Mouse (Mus musculus) cerebellum, adult 9-11 months (tissue): ENCODE results near the gene Fibcd1.
A peak's percentile ranks its signal among the peaks of the same experiment; 100 is the strongest.

Experiments
- DNase-seq: peaks from one replicate; pipeline ENCODE4 v3.0.0; 2022

Gene Fibcd1

GRCm38 (mm10) chr2:31857180-31857579 lies 11.4 kb upstream of the Fibcd1 start:
- DNase-seq, result no peak

- no peak for DNase-seq
Observed at GRCm38 (mm10) chr2:31855991-31856390, 10.2 kb upstream of the Fibcd1 start.

GRCm38 (mm10) chr2:31850141-31850540 lies 4.3 kb upstream of the Fibcd1 start:
- no peak for DNase-seq

GRCm38 (mm10) chr2:31847908-31848307 lies 2.1 kb upstream of the Fibcd1 start:
- DNase-seq, result peak; percentile 57

- DNase-seq, result no peak
Observed at GRCm38 (mm10) chr2:31846692-31847660, 1.2 kb upstream of the Fibcd1 start.

GRCm38 (mm10) chr2:31845512-31845895 lies 301 bp downstream of the Fibcd1 start:
- no peak for DNase-seq

- DNase-seq, result no peak
Observed at GRCm38 (mm10) chr2:31844729-31845136, 1.1 kb downstream of the Fibcd1 start.

- no peak for DNase-seq
Observed at GRCm38 (mm10) chr2:31838868-31839267, 6.9 kb downstream of the Fibcd1 start.

GRCm38 (mm10) chr2:31836985-31837384 lies 8.8 kb downstream of the Fibcd1 start:
- no peak for DNase-seq

- no peak for DNase-seq
Observed at GRCm38 (mm10) chr2:31836091-31836490, 9.7 kb downstream of the Fibcd1 start.

GRCm38 (mm10) chr2:31828311-31828825 lies 17.4 kb downstream of the Fibcd1 start:
- no peak for DNase-seq

- DNase-seq, result peak; percentile 43
Observed at GRCm38 (mm10) chr2:31827877-31828276, 17.9 kb downstream of the Fibcd1 start.

GRCm38 (mm10) chr2:31826094-31827085 lies 19.4 kb downstream of the Fibcd1 start:
- peak; percentile 71 for DNase-seq

GRCm38 (mm10) chr2:31825469-31825911 lies 20.3 kb downstream of the Fibcd1 start:
- peak; percentile 63 for DNase-seq

GRCm38 (mm10) chr2:31823933-31824730 lies 21.7 kb downstream of the Fibcd1 start:
- peak; percentile 50 for DNase-seq

GRCm38 (mm10) chr2:31822524-31823371 lies 23.1 kb downstream of the Fibcd1 start:
- DNase-seq, result peak; percentile 65

- DNase-seq, result peak; percentile 67
Observed at GRCm38 (mm10) chr2:31815367-31815766, 30.4 kb downstream of the Fibcd1 start.

- DNase-seq, result no peak
Observed at GRCm38 (mm10) chr2:31814699-31815098, 31.1 kb downstream of the Fibcd1 start.

- no peak for DNase-seq
Observed at GRCm38 (mm10) chr2:31813641-31814040, 32.2 kb downstream of the Fibcd1 start.

- no peak for DNase-seq
Observed at GRCm38 (mm10) chr2:31811086-31811958, 34.5 kb downstream of the Fibcd1 start.
